Mouse (Mus musculus): Measurements from ENCODE around the gene Gpbar1. TPM values are rescaled to one million over a fixed set of nuclear protein-coding genes. Genes with fewer than 3 reads are reported as not detected.
"Not testable (repeated sequence)": the region's sequence is repeated elsewhere in the genome, so short reads cannot be mapped to it uniquely, and the experiment has no call there.

Gene Gpbar1
- polyA plus RNA-seq, 1 experiment from 2014 or later: 3.5 TPM

- H3K9me3 ChIP-seq (ENCODE audit: control insufficient read depth, low read depth, low read length); H3K27me3 ChIP-seq (ENCODE audit: control insufficient read depth, insufficient read depth, low read length); H3K9ac ChIP-seq (replicated peaks; ENCODE audit: low read depth, low read length); H3K4me2 ChIP-seq (replicated peaks; ENCODE audit: low read depth, low read length); H3K4me3 ChIP-seq (ENCODE audit: low read depth, low read length); ATAC-seq (ENCODE audit: insufficient number of reproducible peaks, insufficient read depth, low FRiP score, low read depth): not testable (repeated sequence)
- H3K4me1 ChIP-seq (ENCODE audit: control insufficient read depth, insufficient read depth, low read length): peaks cover 29% of the 10 kb centered on the region
- 0 out of 2 replicates have a peak overlapping the region, but pooled peaks have one; percentile 11 for H3K27ac ChIP-seq (ENCODE audit: low read length)
- 60% methylated on average over 15 of the region's 17 CpGs for WGBS
- H3K36me3 ChIP-seq (ENCODE audit: control insufficient read depth, insufficient read depth, low read length): peaks cover 55% of the 10 kb centered on the region
These were observed 8.7 kb downstream of the Gpbar1 start for GRCm38 (mm10) chr1:74286869-74287607.

GRCm38 (mm10) chr1:74288327-74288726 is 10.0 kb downstream of the Gpbar1 start:
- Histone ChIP-seq H3K27me3 (ENCODE audit: control insufficient read depth, insufficient read depth, low read length) (no peaks in the 10 kb centered on the region), H3K36me3 (ENCODE audit: control insufficient read depth, insufficient read depth, low read length) (peaks cover 52% of the 10 kb centered on the region), H3K9me3 (ENCODE audit: control insufficient read depth, low read depth, low read length) (no peaks in the 10 kb centered on the region), H3K4me2 (replicated peaks; ENCODE audit: low read depth, low read length) (no peak overlapping the region), H3K27ac (ENCODE audit: low read length) (no peak overlapping the region), H3K9ac (replicated peaks; ENCODE audit: low read depth, low read length) (no peak overlapping the region), H3K4me1 (ENCODE audit: control insufficient read depth, insufficient read depth, low read length) (peaks cover 24% of the 10 kb centered on the region), H3K4me3 (ENCODE audit: low read depth, low read length) (no peak overlapping the region)
- WGBS: 77% methylated on average over 4 of the region's 4 CpGs
- no peak for ATAC-seq (ENCODE audit: insufficient number of reproducible peaks, insufficient read depth, low FRiP score, low read depth)

GRCm38 (mm10) chr1:74289248-74289647 is 10.9 kb downstream of the Gpbar1 start:
- peaks cover 27% of the 10 kb centered on the region for H3K4me1 ChIP-seq (ENCODE audit: control insufficient read depth, insufficient read depth, low read length)

GRCm38 (mm10) chr1:74289740-74290139 is 11.4 kb downstream of the Gpbar1 start:
- WGBS: 87% methylated on average over 2 of the region's 2 CpGs
- Histone ChIP-seq H3K4me1 (ENCODE audit: control insufficient read depth, insufficient read depth, low read length) (peaks cover 29% of the 10 kb centered on the region), H3K4me2 (replicated peaks; ENCODE audit: low read depth, low read length) (no peak overlapping the region), H3K4me3 (ENCODE audit: low read depth, low read length) (no peak overlapping the region), H3K36me3 (ENCODE audit: control insufficient read depth, insufficient read depth, low read length) (peaks cover 52% of the 10 kb centered on the region), H3K27ac (ENCODE audit: low read length) (0 out of 2 replicates have a peak overlapping the region, but pooled peaks have one; percentile 27), H3K9ac (replicated peaks; ENCODE audit: low read depth, low read length) (no peak overlapping the region), H3K27me3 (ENCODE audit: control insufficient read depth, insufficient read depth, low read length) (no peaks in the 10 kb centered on the region), H3K9me3 (ENCODE audit: control insufficient read depth, low read depth, low read length) (no peaks in the 10 kb centered on the region)
- no peak for ATAC-seq (ENCODE audit: insufficient number of reproducible peaks, insufficient read depth, low FRiP score, low read depth)

More at GRCm38 (mm10) chr1:74289248-74289647, 10.9 kb downstream of the Gpbar1 start:
- no peak for ATAC-seq (ENCODE audit: insufficient number of reproducible peaks, insufficient read depth, low FRiP score, low read depth)
- Histone ChIP-seq H3K27ac (ENCODE audit: low read length) (0 out of 2 replicates have a peak overlapping the region, but pooled peaks have one; percentile 27), H3K4me3 (ENCODE audit: low read depth, low read length) (no peak overlapping the region), H3K36me3 (ENCODE audit: control insufficient read depth, insufficient read depth, low read length) (peaks cover 52% of the 10 kb centered on the region), H3K27me3 (ENCODE audit: control insufficient read depth, insufficient read depth, low read length) (no peaks in the 10 kb centered on the region), H3K9me3 (ENCODE audit: control insufficient read depth, low read depth, low read length) (no peaks in the 10 kb centered on the region), H3K4me2 (replicated peaks; ENCODE audit: low read depth, low read length) (no peak overlapping the region), H3K9ac (replicated peaks; ENCODE audit: low read depth, low read length) (no peak overlapping the region)
- WGBS: 92% methylated on average over 9 of the region's 9 CpGs

- H3K4me3 ChIP-seq (ENCODE audit: low read depth, low read length): no peak overlapping the region
- no peak overlapping the region for H3K4me2 ChIP-seq (replicated peaks; ENCODE audit: low read depth, low read length)
- WGBS: 75% methylated on average over 5 of the region's 5 CpGs
- H3K4me1 ChIP-seq (ENCODE audit: control insufficient read depth, insufficient read depth, low read length): peaks cover 33% of the 10 kb centered on the region
- peaks cover 52% of the 10 kb centered on the region for H3K36me3 ChIP-seq (ENCODE audit: control insufficient read depth, insufficient read depth, low read length)
- ATAC-seq (ENCODE audit: insufficient number of reproducible peaks, insufficient read depth, low FRiP score, low read depth): no peak
- H3K27me3 ChIP-seq (ENCODE audit: control insufficient read depth, insufficient read depth, low read length): no peaks in the 10 kb centered on the region
- H3K27ac ChIP-seq (ENCODE audit: low read length): 0 out of 2 replicates have a peak overlapping the region, but pooled peaks have one; percentile 15
- no peaks in the 10 kb centered on the region for H3K9me3 ChIP-seq (ENCODE audit: control insufficient read depth, low read depth, low read length)
- no peak overlapping the region for H3K9ac ChIP-seq (replicated peaks; ENCODE audit: low read depth, low read length)
These were observed 11.8 kb downstream of the Gpbar1 start for GRCm38 (mm10) chr1:74290141-74290540.

GRCm38 (mm10) chr1:74292331-74293020 is 14.1 kb downstream of the Gpbar1 start:
- H3K36me3 ChIP-seq (ENCODE audit: control insufficient read depth, insufficient read depth, low read length): peaks cover 48% of the 10 kb centered on the region

GRCm38 (mm10) chr1:74293306-74293960 is 15.1 kb downstream of the Gpbar1 start:
- no peaks in the 10 kb centered on the region for H3K9me3 ChIP-seq (ENCODE audit: control insufficient read depth, low read depth, low read length)
- no peak overlapping the region for H3K4me2 ChIP-seq (replicated peaks; ENCODE audit: low read depth, low read length)
- H3K4me1 ChIP-seq (ENCODE audit: control insufficient read depth, insufficient read depth, low read length): peaks cover 56% of the 10 kb centered on the region
- WGBS: 76% methylated on average over 8 of the region's 8 CpGs
- no peaks in the 10 kb centered on the region for H3K27me3 ChIP-seq (ENCODE audit: control insufficient read depth, insufficient read depth, low read length)
- no peak for ATAC-seq (ENCODE audit: insufficient number of reproducible peaks, insufficient read depth, low FRiP score, low read depth)
- H3K9ac ChIP-seq (replicated peaks; ENCODE audit: low read depth, low read length): no peak overlapping the region
- no peak overlapping the region for H3K4me3 ChIP-seq (ENCODE audit: low read depth, low read length)
- peaks cover 45% of the 10 kb centered on the region for H3K36me3 ChIP-seq (ENCODE audit: control insufficient read depth, insufficient read depth, low read length)
- H3K27ac ChIP-seq (ENCODE audit: low read length): no peak overlapping the region

More at GRCm38 (mm10) chr1:74292331-74293020, 14.1 kb downstream of the Gpbar1 start:
- ATAC-seq (ENCODE audit: insufficient number of reproducible peaks, insufficient read depth, low FRiP score, low read depth): no peak
- Histone ChIP-seq H3K4me3 (ENCODE audit: low read depth, low read length) (no peak overlapping the region), H3K9ac (replicated peaks; ENCODE audit: low read depth, low read length) (no peak overlapping the region), H3K9me3 (ENCODE audit: control insufficient read depth, low read depth, low read length) (no peaks in the 10 kb centered on the region), H3K4me1 (ENCODE audit: control insufficient read depth, insufficient read depth, low read length) (peaks cover 47% of the 10 kb centered on the region), H3K4me2 (replicated peaks; ENCODE audit: low read depth, low read length) (no peak overlapping the region), H3K27me3 (ENCODE audit: control insufficient read depth, insufficient read depth, low read length) (no peaks in the 10 kb centered on the region), H3K27ac (ENCODE audit: low read length) (0 out of 2 replicates have a peak overlapping the region, but pooled peaks have one; percentile 22)
- WGBS: 84% methylated on average over 11 of the region's 11 CpGs

- ATAC-seq (ENCODE audit: insufficient number of reproducible peaks, insufficient read depth, low FRiP score, low read depth): no peak
- no peak overlapping the region for H3K4me3 ChIP-seq (ENCODE audit: low read depth, low read length)
- WGBS: 91% methylated on average over 3 of the region's 3 CpGs
- H3K9ac ChIP-seq (replicated peaks; ENCODE audit: low read depth, low read length): no peak overlapping the region
- no peaks in the 10 kb centered on the region for H3K27me3 ChIP-seq (ENCODE audit: control insufficient read depth, insufficient read depth, low read length)
- H3K4me2 ChIP-seq (replicated peaks; ENCODE audit: low read depth, low read length): no peak overlapping the region
- no peaks in the 10 kb centered on the region for H3K9me3 ChIP-seq (ENCODE audit: control insufficient read depth, low read depth, low read length)
- peaks cover 62% of the 10 kb centered on the region for H3K4me1 ChIP-seq (ENCODE audit: control insufficient read depth, insufficient read depth, low read length)
- H3K27ac ChIP-seq (ENCODE audit: low read length): peak overlapping the region; percentile 18; the same call in 1 of the 2 replicates
- peaks cover 38% of the 10 kb centered on the region for H3K36me3 ChIP-seq (ENCODE audit: control insufficient read depth, insufficient read depth, low read length)
These were observed 15.8 kb downstream of the Gpbar1 start for GRCm38 (mm10) chr1:74294090-74294643.

Data from stomach, embryonic 14.5 days (tissue).